Mouse (Mus musculus): ENCODE data around the gene Slc29a4.

DNA sequence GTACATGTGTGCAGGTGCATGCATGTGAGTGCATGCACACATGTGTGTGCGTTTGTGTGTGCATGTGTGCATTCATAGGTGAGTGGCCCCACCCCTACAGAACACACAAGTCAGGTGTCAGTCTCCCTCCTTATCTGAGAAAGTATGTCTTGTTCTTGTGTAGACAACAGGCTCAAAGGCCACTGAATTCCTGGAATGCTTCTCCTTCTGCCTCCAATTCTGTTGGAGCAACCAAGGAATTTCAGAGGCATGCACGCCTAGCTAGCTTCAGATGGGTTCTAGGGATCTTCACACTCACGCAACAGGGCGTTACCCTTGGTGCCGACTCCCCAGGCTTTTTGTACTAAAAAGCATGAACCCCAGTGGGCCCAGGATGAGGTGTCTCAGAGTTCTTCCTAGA lies 77.3 kb downstream of the Slc29a4 start:
- no peak for TF ChIP-seq POLR2A (IDR thresholded peaks at IDR 0.05; ENCODE audit: extremely low read depth, insufficient read depth, low read length)
- TF ChIP-seq CTCF (IDR thresholded peaks at IDR 0.05; ENCODE audit: low read depth, low read length): no peak

All from liver, adult 2 months (tissue).